Mouse (Mus musculus) T-helper 2 cell (primary cell): ENCODE data around the gene Vmp1.

Source experiments
- in situ Hi-C: fragments of 300-600 bp; cut with MboI, MseI; formaldehyde crosslinking; loops from one replicate; pipeline ENCODE4 v1.15.1; 2025; ENCODE audit warnings: high pct_unique_total_duplicates

Gene Vmp1

GRCm38 (mm10) chr11:86603719-86604118 is 79.9 kb downstream of the Vmp1 start:
- in situ Hi-C loops: no loop called here

- in situ Hi-C loops: no loop called here
Observed at GRCm38 (mm10) chr11:86602116-86602515, 81.5 kb downstream of the Vmp1 start.

- in situ Hi-C loops: no loop called here
Observed at GRCm38 (mm10) chr11:86600209-86600557, 83.5 kb downstream of the Vmp1 start.

DNA sequence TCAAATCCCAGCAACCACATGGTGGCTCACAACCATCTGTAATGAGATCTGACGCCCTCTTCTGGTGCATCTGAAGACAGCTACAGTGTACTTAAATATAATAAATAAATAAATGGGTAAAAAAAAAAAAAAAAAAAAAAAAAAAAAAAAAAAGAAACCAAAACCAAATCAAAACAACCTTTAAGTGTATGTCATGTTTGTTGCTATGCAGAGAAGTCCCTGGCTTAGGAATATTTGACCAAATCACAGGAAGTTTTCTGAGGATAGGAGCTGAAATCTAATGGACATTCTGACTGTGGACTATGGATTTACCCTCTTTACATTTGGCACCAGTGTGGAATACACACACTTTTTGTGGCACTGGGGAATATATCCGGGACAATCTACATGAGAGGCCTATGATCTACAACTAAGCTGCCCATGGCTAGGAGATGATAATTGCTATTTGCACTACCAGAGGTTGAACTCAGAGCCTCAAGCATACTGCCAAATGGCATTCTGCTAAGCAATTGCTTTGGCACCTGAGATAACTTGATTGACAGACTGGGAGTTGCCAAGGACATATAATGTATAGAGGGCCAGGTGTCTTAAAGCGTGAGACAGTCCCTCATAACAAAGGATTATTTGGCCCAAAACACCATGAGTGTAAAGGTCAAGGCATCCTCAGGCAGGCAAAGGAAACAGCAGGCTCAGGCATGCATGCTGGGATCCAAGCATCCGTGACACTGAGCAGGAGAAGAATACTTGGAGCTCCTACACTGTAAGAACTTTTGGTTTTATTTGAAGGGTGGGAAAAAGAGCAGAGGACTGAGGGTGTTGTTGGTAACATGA is 84.0 kb downstream of the Vmp1 start:
- in situ Hi-C loops: no loop called here

GRCm38 (mm10) chr11:86598572-86598971 is 85.1 kb downstream of the Vmp1 start:
- in situ Hi-C loops: no loop called here

DNA sequence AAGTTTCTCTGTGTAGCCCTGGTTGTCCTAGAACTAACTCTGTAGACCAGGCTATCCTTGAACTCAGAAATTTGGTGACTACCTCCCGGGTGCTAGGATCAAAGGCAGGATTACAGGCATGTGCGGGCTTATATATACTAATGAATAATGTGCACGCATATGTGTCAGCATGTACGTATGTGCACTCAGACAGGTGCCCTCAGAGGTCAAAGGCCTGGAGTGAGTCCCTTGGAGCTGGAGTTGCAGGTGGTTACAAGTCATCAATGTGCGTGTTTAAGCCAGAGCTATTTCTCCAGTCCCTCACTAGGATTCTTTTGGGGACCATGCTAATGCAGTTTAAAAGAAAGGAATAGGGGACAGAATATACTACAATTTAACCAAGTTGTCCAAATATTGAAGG is 85.5 kb downstream of the Vmp1 start:
- in situ Hi-C loops: no loop called here

GRCm38 (mm10) chr11:86596976-86597375 is 86.7 kb downstream of the Vmp1 start:
- in situ Hi-C loops: no loop called here

GRCm38 (mm10) chr11:86596187-86596960 is 87.3 kb downstream of the Vmp1 start:
- in situ Hi-C loops: no loop called here

DNA sequence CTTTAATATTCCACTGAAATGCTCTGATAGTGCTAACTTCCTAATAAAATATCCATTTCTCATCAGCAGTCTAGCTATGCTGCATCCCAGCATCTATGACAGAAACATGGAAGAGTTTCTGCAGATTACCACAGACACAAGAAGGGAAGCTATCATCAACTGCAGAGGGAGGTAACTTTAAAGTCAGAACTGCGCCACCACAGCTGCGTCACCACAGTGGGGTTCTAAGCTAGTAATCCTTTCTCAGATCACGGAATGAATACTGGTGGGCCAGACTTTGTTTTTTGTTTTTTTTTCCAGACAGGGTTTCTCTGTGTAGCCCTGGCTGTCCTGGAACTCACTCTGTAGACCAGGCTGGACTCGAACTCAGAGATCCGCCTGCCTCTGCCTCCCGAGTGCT is 88.3 kb downstream of the Vmp1 start:
- in situ Hi-C loops: no loop called here

DNA sequence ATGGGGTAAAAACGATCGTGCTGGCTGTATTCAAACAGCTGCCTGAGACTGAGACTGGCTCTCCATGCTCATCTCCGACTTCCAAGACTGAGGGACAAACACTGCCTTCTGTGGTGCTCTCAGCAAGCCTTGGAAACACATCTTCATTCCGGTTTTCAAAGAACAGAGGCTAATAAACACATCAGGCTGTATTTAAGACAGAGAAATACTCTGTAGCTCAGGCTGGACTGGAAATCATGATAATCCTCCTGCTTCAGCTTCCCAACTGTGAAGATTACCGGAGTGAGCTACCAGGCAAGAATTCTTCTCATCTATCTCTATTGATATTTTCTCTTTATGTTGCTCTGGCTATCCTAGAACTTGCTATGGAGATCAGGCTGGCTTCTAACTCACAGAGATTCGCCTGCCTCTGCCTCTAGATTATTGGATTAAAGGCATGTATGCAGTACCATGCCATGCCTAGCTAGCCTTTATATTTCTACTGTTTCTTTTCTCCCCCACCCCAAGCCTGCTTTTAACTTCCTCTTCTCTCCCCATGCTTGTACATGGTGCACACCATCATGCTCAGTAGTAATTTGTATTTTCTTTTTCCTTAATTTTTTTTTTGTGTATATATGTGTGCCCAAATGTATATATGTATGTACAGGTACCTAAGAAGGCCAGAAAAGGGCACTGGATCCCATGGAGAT is 89.3 kb downstream of the Vmp1 start:
- in situ Hi-C loops: no loop called here

DNA sequence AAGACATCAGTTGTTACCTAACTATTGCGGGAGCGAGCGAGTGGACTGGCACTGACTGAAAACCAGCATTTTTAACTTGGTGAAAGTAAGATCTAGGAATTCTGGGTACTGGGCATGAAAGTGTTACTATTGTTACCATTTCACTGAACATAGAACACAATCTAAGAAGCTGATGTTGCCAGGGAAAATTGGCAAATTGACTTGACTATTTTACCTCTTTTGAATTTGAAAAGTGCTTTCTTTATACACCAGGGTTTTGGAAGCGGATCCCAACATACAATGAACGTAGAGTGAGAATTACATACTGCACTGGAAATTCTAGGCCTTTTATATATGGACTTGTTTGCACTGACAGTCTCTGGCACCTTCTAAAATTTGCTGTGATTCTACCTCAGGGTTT is 90.2 kb downstream of the Vmp1 start:
- in situ Hi-C loops: no loop called here

DNA sequence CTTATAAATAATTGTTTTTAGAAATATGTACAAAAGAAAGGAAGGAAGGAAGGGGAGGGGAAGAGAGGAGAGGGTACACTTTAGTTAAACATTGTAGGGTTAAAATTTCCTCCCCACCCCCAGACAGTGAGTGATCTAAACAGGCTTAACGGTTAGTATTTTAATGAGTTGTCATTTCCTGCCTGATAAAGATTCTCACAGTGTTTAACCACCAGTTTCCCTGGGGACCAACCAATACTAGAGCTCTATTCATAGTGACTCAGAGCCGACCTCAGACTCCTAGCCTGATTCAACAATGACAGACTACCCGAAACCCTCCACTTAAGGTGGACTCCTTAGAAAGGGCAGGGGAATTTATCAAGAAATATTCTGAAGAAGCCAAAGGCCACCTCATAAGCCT is 90.6 kb downstream of the Vmp1 start:
- in situ Hi-C loops: no loop called here

- in situ Hi-C loops: no loop called here
Observed at GRCm38 (mm10) chr11:86591931-86592616, 91.6 kb downstream of the Vmp1 start.

DNA sequence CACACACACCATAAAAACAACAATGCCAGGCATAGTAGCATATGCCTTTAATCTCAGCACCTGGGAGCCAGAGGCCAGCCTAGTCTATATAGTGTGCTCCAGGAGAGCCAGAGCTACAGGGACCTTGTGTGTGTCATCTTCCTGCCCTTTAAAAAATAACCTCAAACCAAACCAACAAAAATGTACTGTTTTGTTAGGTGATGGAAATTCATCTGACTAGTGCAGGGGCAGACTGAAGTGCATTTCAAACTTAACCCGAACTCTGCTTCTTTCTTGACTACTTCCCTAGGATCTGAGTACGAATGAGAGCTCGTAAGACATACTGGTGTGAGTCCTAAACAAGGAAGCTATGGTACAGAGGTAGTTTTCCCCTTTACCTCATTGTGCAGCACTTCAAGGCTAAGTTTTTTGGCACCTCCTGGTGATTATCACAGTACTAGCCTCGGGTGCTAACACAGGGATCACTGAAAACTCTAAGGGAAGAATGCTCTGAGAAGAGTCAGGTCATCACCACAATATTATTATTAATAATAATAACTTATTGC is 92.3 kb downstream of the Vmp1 start:
- in situ Hi-C loops: no loop called here

DNA sequence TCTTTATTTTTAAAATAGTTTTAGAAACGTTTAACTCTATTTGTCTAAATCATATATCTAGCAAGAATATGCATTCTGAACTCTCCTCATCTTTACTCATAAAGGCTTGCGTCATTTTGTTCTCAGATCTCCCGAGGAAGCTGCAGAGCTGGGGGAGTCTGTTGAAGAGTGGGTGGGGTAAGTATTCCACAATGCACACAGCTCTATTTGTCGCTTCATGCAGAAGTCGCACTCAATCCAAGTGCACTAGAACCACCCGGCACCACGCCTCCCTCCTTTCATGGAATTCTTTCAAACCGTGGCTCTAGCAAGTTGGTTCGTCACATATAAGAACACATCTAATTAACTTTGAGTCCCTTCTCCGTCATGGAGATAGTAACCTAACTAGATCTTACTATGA is 93.1 kb downstream of the Vmp1 start:
- in situ Hi-C loops: no loop called here

- in situ Hi-C loops: no loop called here
Observed at GRCm38 (mm10) chr11:86590066-86590465, 93.6 kb downstream of the Vmp1 start.

GRCm38 (mm10) chr11:86588583-86589298 is 94.9 kb downstream of the Vmp1 start:
- in situ Hi-C loops: no loop called here

DNA sequence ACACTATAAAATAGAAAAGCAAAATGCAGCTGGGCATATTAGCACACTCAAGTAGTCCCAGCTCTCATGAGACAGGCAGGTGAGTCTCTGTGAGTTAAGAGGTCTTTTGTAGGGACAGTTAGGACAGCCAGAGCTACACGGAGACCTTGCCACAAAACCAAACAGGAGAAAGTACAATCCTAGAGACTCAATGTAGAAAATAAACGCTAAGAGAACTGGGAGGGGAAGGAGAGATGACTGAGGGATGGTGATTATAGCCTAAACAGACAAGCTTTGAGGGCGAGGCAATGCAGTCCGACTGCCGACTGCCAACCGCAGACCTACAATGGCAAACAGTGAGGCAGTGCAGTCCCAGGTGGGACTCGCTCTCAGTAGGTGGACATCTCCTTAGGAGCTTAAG is 95.8 kb downstream of the Vmp1 start:
- in situ Hi-C loops: no loop called here

- in situ Hi-C loops: no loop called here
Observed at GRCm38 (mm10) chr11:86586868-86587792, 96.5 kb downstream of the Vmp1 start.
